Mouse (Mus musculus) lung, postnatal 0 days (tissue): Measurements from ENCODE around the gene Itgb5. TPM values are rescaled to one million over a fixed set of nuclear protein-coding genes. Genes with fewer than 3 reads are reported as not detected.

Experiments used
- ATAC-seq: fragments of 200-750 bp; cut with Nextera tagmentation; 2 replicates; pipeline ENCODE4 v1.8.0; 2017; ENCODE audit warnings: moderate library complexity
- DNase-seq: peaks from one replicate; pipeline ENCODE4 v3.0.0-alpha.2; 2016; ENCODE audit warnings: low spot score
- H3K27ac ChIP-seq: fragments of 300-500 bp; sonication (generic); 2 replicates; pipeline ENCODE4 v1.5.1; 2014; ENCODE audit warnings: antibody characterized with exemption, mild to moderate bottlenecking, low read length, mixed read lengths
- H3K27me3 ChIP-seq: fragments of 300-500 bp; sonication (generic); replicated peaks from 2 replicates; pipeline ENCODE4 v1.6.1; 2014; ENCODE audit warnings: low read length, mixed read lengths; ENCODE audit not compliant: insufficient read depth
- H3K36me3 ChIP-seq: fragments of 300-500 bp; sonication (generic); 2 replicates; pipeline ENCODE4 v1.6.1; 2014; ENCODE audit warnings: low read length, mixed read lengths; ENCODE audit not compliant: insufficient read depth
- H3K4me1 ChIP-seq: fragments of 300-500 bp; sonication (generic); 2 replicates; pipeline ENCODE4 v1.6.1; 2014; ENCODE audit warnings: antibody characterized with exemption, low read depth, low read length, mixed read lengths; ENCODE audit not compliant: insufficient read depth
- H3K4me2 ChIP-seq: fragments of 300-500 bp; sonication (generic); replicated peaks from 2 replicates; pipeline ENCODE4 v1.6.1; 2014; ENCODE audit warnings: low read depth, mild to moderate bottlenecking, low read length, moderate library complexity, mixed read lengths
- H3K4me3 ChIP-seq: fragments of 300-500 bp; sonication (generic); 2 replicates; pipeline ENCODE4 v1.5.1; 2014; ENCODE audit warnings: low read depth, low read length
- H3K9ac ChIP-seq: fragments of 300-500 bp; sonication (generic); replicated peaks from 2 replicates; pipeline ENCODE4 v1.6.1; 2014; ENCODE audit warnings: low read depth, mild to moderate bottlenecking
- H3K9me3 ChIP-seq: fragments of 300-500 bp; sonication (generic); 2 replicates; pipeline ENCODE4 v1.6.1; 2016; ENCODE audit warnings: low read length, mixed read lengths
- CTCF ChIP-seq: IDR thresholded peaks from 2 replicates; pipeline ENCODE4 v1.5.1; 2016; ENCODE audit warnings: antibody characterized with exemption, mild to moderate bottlenecking
- EP300 ChIP-seq: IDR thresholded peaks from 2 replicates; pipeline ENCODE4 v1.6.1; 2016; ENCODE audit warnings: antibody characterized with exemption, mild to moderate bottlenecking, control low read depth
- WGBS: fragments of 180-500 bp; shearing (Covaris S2); extraction: QIAGEN DNeasy Blood & Tissue Kit; methylation state at CpG from one replicate; pipeline ENCODE4 v1.1.7; 2014; 5-methylcytosine and 5-hydroxymethylcytosine counted together
- polyA plus RNA-seq: library from polyadenylated mRNA; unstranded; fragments of >200 nt; fragmentation: Nextera tagmentation; extraction: Ambion mirVana; gene quantifications from 2 replicates; pipeline ENCODE4 v1.2.1, GENCODE M21; 2015

Itgb5 gene
- polyA plus RNA-seq, 1 experiment from 2014 or later = 34.5 TPM

- Histone ChIP-seq H3K9me3 (no peaks in the 10 kb centered on the region), H3K4me2 (no peak overlapping the region), H3K27ac (no peak overlapping the region), H3K36me3 (no peaks in the 10 kb centered on the region), H3K9ac (no peak overlapping the region), H3K4me1 (no peaks in the 10 kb centered on the region), H3K27me3 (no peaks in the 10 kb centered on the region), H3K4me3 (no peak overlapping the region)
- TF ChIP-seq CTCF (no peak), EP300 (no peak)
- DNase-seq (no peak), ATAC-seq (no peak)
- 68% methylated on average over 2 of the region's 2 CpGs for WGBS
Measured at GRCm38 (mm10) chr16:33858766-33859165, 29.3 kb downstream of the Itgb5 start.

- Histone ChIP-seq H3K36me3 (no peaks in the 10 kb centered on the region), H3K9me3 (no peaks in the 10 kb centered on the region), H3K27ac (no peak overlapping the region), H3K27me3 (no peaks in the 10 kb centered on the region), H3K9ac (no peak overlapping the region), H3K4me2 (no peak overlapping the region), H3K4me1 (no peaks in the 10 kb centered on the region), H3K4me3 (no peak overlapping the region)
- 45% methylated on average over 5 of the region's 5 CpGs for WGBS
- no peak for ATAC-seq
- TF ChIP-seq CTCF (no peak), EP300 (no peak)
- no peak for DNase-seq
Measured at GRCm38 (mm10) chr16:33859380-33859779, 29.9 kb downstream of the Itgb5 start.

GRCm38 (mm10) chr16:33859988-33860700 lies 30.7 kb downstream of the Itgb5 start:
- H3K4me1 ChIP-seq = no peaks in the 10 kb centered on the region
- ATAC-seq (peak; percentile 46), DNase-seq (peak; percentile 28)
- H3K27ac ChIP-seq = no peak overlapping the region
- no peak overlapping the region for H3K4me2 ChIP-seq
- H3K36me3 ChIP-seq = no peaks in the 10 kb centered on the region
- no peak overlapping the region for H3K9ac ChIP-seq
- H3K9me3 ChIP-seq = no peaks in the 10 kb centered on the region
- WGBS = 52% methylated on average over 14 of the region's 14 CpGs
- TF ChIP-seq CTCF (peak; percentile 57), EP300 (no peak)
- no peak overlapping the region for H3K4me3 ChIP-seq
- H3K27me3 ChIP-seq = no peaks in the 10 kb centered on the region

- Histone ChIP-seq H3K4me2 (no peak overlapping the region), H3K9ac (no peak overlapping the region), H3K4me1 (no peaks in the 10 kb centered on the region), H3K36me3 (no peaks in the 10 kb centered on the region), H3K27me3 (no peaks in the 10 kb centered on the region), H3K27ac (no peak overlapping the region), H3K4me3 (no peak overlapping the region), H3K9me3 (no peaks in the 10 kb centered on the region)
- no peak for ATAC-seq
- no peak for TF ChIP-seq CTCF
- TF ChIP-seq EP300 = no peak
- no peak for DNase-seq
- 84% methylated on average over 4 of the region's 4 CpGs for whole genome bisulfite sequencing
Measured at GRCm38 (mm10) chr16:33862406-33862805, 32.9 kb downstream of the Itgb5 start.

- no peaks in the 10 kb centered on the region for H3K9me3 ChIP-seq
- H3K36me3 ChIP-seq = no peaks in the 10 kb centered on the region
- WGBS = 84% methylated on average over 5 of the region's 5 CpGs
- H3K4me2 ChIP-seq = no peak overlapping the region
- ATAC-seq (no peak), DNase-seq (no peak)
- H3K9ac ChIP-seq = no peak overlapping the region
- TF ChIP-seq CTCF = no peak
- TF ChIP-seq EP300 = no peak
- H3K4me1 ChIP-seq = no peaks in the 10 kb centered on the region
- H3K27ac ChIP-seq = no peak overlapping the region
- H3K27me3 ChIP-seq = no peaks in the 10 kb centered on the region
- no peak overlapping the region for H3K4me3 ChIP-seq
Measured at GRCm38 (mm10) chr16:33863208-33863751, 33.8 kb downstream of the Itgb5 start.

- Histone ChIP-seq H3K9ac (no peak overlapping the region), H3K36me3 (no peaks in the 10 kb centered on the region), H3K27me3 (no peaks in the 10 kb centered on the region), H3K4me3 (no peak overlapping the region), H3K4me2 (no peak overlapping the region), H3K9me3 (no peaks in the 10 kb centered on the region), H3K4me1 (no peaks in the 10 kb centered on the region), H3K27ac (no peak overlapping the region)
- WGBS = 82% methylated on average over 3 of the region's 3 CpGs
- no peak for ATAC-seq
- DNase-seq = no peak
- no peak for TF ChIP-seq EP300
- TF ChIP-seq CTCF = no peak
Measured at GRCm38 (mm10) chr16:33870224-33870785, 40.8 kb downstream of the Itgb5 start.
